Mouse (Mus musculus): ENCODE measurements at regions not wholly inside any gene's neighbourhood (a gene's known extent, or its start where the extent isn't known, plus 50 kb on each side); places are given as distances from the start of the nearest gene placed in this dataset.

DNA sequence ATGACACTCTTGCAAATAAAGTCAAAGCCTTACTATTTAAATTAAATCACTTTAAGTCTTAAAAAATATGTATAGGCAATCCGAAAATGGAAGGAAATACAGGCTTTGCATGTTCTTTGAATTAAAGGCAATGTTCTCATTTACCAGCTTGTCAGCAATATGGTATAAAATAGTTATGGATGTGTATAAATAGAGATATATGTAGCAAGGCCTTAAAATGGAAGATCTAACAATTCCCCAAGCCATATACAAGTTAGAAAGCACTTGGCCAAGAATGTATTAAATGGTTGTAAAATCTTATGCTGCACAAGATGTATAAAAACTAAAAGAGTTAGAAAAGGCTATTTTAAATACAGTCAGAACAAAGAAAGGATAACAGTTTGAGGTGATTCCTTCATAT is 254.1 kb downstream of the Arap2 start:
- TF ChIP-seq CTCF (IDR thresholded peaks at IDR 0.05; ENCODE audit: low read depth, low read length) (no peak), TAL1 (conservative IDR thresholded peaks at IDR 0.05; ENCODE audit: low read depth, low read length) (no peak), GATA1 (IDR thresholded peaks at IDR 0.05; ENCODE audit: borderline replicate concordance, low read length) (no peak), POLR2AphosphoS5 (IDR thresholded peaks at IDR 0.05; ENCODE audit: insufficient replicate concordance, low read depth, low read length) (no peak)
